Mouse (Mus musculus): ENCODE results near the gene Celsr2. TPM values are rescaled to one million over a fixed set of nuclear protein-coding genes. Genes with fewer than 3 reads are reported as not detected.

The Celsr2 gene
- polyA plus RNA-seq, 1 experiment from 2014 or later, result 6.8 TPM

DNA sequence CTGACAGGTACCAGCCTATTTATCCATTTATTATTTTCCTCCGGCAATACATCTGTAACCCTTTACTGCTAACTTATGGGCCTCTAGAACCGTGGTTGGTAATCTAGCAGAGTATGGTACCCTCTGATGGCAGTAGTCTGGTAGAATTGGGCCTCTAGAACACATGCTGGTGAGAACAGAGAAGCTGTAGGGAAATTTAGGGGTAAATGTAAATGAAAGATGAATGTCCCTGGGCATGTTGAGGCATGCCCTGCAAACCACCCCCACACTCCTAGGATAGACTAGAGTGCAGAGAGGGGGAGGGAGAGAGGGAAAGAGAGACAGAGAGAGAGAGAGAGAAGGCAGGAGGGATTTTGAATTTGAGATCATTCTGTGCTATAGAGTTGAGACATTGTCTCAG, 30.9 kb downstream of the Celsr2 start:
- 0 out of 2 replicates have a peak overlapping the region, but pooled peaks have one; percentile 62 for H3K27ac ChIP-seq (ENCODE audit: low read length)
- H3K9ac ChIP-seq (ENCODE audit: low read length), result peak overlapping the region; percentile 66
- 19% methylated on average over 2 of the region's 2 CpGs for WGBS
- H3K4me3 ChIP-seq (ENCODE audit: low read length), result peak overlapping the region; percentile 67
- no peaks in the 10 kb centered on the region for H3K27me3 ChIP-seq (ENCODE audit: control insufficient read depth, insufficient read depth, low read depth, low read length)
- peak overlapping the region; percentile 75 for H3K4me2 ChIP-seq (ENCODE audit: low read depth, low read length)
- ATAC-seq (ENCODE audit: low read depth), result no peak
- H3K9me3 ChIP-seq (ENCODE audit: control insufficient read depth, low read length), result no peaks in the 10 kb centered on the region
- H3K4me1 ChIP-seq (replicated peaks; ENCODE audit: control insufficient read depth, insufficient read depth, low read length), result peaks cover 27% of the 10 kb centered on the region
- H3K36me3 ChIP-seq (ENCODE audit: control insufficient read depth, insufficient read depth, low read length), result no peaks in the 10 kb centered on the region

DNA sequence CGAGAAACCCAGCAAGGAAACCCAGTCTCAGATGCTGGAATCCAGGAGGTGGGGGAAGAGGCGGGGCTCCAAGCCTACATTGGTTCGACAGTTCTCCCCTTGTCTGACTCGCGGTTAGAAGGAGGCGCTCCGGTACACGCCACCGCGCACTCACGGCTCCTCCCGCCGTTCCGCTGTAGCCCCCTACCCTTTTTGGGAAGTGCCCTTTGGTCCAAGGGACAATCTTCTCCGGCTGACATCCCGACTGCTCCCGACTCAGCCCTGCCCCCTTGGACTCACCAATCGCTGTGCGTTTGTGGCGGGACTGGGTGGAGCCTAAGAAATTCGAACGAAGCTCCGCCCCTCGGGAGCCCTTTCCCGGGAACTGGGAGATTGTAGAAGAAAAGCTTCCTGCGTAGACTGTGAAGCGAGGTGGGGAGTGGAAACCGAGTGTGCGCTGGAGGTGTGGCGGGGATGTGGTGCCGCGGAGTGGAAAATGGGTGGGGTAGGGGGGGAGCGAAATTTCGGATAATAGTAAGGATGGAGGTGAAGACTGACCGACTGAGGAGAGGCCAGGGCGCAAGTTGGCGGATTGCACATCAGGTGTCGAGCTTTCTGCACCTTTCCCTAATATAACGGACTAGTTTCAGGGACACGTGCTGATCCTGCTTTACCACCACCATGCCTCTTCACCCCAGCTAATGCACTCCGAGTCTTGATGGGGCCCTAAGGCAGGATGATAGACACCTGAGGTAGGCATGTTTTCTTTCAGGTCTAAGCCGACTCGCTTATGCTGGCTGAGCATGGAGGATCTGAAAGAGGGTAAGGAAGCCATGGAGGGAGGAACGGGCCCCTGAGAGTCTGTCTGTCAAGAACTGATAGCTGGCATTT, 31.6 kb downstream of the Celsr2 start, which contains the start of gene Psrc1:
TSS of gene Psrc1 (plus strand) at position 355 of the 870 bp plus-strand sequence.
- WGBS, result under 1% methylated on average over 44 of the region's 44 CpGs
- peaks cover 26% of the 10 kb centered on the region for H3K4me1 ChIP-seq (replicated peaks; ENCODE audit: control insufficient read depth, insufficient read depth, low read length)

DNA sequence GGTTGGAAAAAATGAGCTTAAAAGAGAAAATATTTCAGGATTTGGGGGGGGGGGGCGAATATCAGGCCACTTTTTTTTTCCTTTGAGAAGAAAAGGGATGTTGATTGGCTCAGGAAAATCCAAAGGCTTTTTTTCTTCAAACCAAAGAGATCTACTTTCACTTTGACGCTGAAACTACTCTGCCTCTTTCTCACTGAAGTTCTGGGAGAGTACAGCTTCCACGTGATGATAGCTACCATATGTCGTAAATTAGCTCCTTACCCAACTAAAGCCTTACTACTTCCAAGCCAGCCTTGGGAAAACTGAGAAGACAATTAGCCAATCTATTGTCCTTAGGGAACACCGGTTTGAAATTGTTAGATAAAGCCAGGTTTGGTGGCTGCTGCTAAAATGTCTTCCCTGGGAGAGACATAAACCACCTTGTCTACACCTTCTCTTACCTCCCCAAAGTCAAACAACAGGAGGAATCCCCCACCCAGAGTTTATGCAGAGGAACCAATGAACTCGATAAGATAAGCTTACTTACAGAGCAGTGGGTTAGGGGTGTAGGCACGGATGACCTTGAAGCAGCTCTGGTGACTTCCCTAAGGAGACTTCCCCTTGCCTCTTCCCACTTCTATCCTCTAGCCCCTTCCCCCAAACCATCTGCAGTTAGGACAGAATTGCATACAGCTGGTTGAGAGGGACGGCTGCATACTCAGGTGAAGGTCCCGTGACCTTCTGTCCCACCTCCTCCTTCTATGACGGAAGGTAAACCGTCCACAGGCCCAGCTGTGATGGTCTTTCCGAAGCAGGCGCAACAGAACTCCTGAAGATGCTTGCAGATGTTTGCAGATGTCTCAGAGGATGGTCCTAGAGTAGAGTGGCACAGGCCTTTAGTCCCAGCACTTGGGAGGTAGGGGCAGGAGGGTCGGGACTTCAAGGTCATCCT, 33.1 kb downstream of the Celsr2 start:
- peak overlapping the region; percentile 75 for H3K4me2 ChIP-seq (ENCODE audit: low read depth, low read length)
- H3K4me3 ChIP-seq (ENCODE audit: low read length), result peak overlapping the region; percentile 2
- peak overlapping the region; percentile 17; the same call in 1 of the 2 replicates for H3K9ac ChIP-seq (ENCODE audit: low read length)
- ATAC-seq (ENCODE audit: low read depth), result no peak
- H3K9me3 ChIP-seq (ENCODE audit: control insufficient read depth, low read length), result no peaks in the 10 kb centered on the region
- 58% methylated on average over 14 of the region's 14 CpGs for WGBS
- no peaks in the 10 kb centered on the region for H3K36me3 ChIP-seq (ENCODE audit: control insufficient read depth, insufficient read depth, low read length)
- H3K4me1 ChIP-seq (replicated peaks; ENCODE audit: control insufficient read depth, insufficient read depth, low read length), result peaks cover 26% of the 10 kb centered on the region
- no peaks in the 10 kb centered on the region for H3K27me3 ChIP-seq (ENCODE audit: control insufficient read depth, insufficient read depth, low read depth, low read length)
- H3K27ac ChIP-seq (ENCODE audit: low read length), result peak overlapping the region; percentile 17; the same call in 1 of the 2 replicates

More for the DNA sequence above, 31.6 kb downstream of the Celsr2 start, which contains the start of gene Psrc1:
- no peaks in the 10 kb centered on the region for H3K36me3 ChIP-seq (ENCODE audit: control insufficient read depth, insufficient read depth, low read length)
- no peaks in the 10 kb centered on the region for H3K27me3 ChIP-seq (ENCODE audit: control insufficient read depth, insufficient read depth, low read depth, low read length)
- peak within 1 kb of the TSS; percentile 67 for H3K4me3 ChIP-seq (ENCODE audit: low read length)
- no peaks in the 10 kb centered on the region for H3K9me3 ChIP-seq (ENCODE audit: control insufficient read depth, low read length)
- peak within 1 kb of the TSS; percentile 69 for H3K9ac ChIP-seq (ENCODE audit: low read length)
- H3K27ac ChIP-seq (ENCODE audit: low read length), result peak within 1 kb of the TSS; percentile 62; the same call in 1 of the 2 replicates
- peak within 1 kb of the TSS; percentile 75 for H3K4me2 ChIP-seq (ENCODE audit: low read depth, low read length)
- peak; percentile 93 for ATAC-seq (ENCODE audit: low read depth)

DNA sequence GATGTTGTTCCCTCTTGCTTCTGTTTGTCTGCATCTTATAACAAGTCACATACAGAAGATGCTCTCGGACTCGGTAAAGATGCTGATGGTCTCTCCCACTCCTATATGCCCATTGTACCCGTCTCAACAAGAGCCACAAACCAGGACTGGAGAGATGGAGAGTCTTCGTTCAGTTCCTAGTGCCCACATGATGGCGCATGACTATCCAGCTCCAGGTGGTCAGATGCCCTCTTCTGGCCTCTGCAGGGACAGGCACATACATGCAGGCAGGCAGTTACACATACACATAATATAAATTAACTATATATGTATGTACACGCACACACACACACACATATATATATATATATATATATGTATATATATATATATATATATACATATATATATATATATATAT, 34.7 kb downstream of the Celsr2 start:
- H3K36me3 ChIP-seq (ENCODE audit: control insufficient read depth, insufficient read depth, low read length), result no peaks in the 10 kb centered on the region
- ATAC-seq (ENCODE audit: low read depth), result no peak
- H3K9me3 ChIP-seq (ENCODE audit: control insufficient read depth, low read length), result no peaks in the 10 kb centered on the region
- H3K4me2 ChIP-seq (ENCODE audit: low read depth, low read length), result no peak overlapping the region
- no peak overlapping the region for H3K9ac ChIP-seq (ENCODE audit: low read length)
- H3K4me3 ChIP-seq (ENCODE audit: low read length), result no peak overlapping the region
- 83% methylated on average over 6 of the region's 6 CpGs for WGBS
- H3K27ac ChIP-seq (ENCODE audit: low read length), result no peak overlapping the region
- no peaks in the 10 kb centered on the region for H3K27me3 ChIP-seq (ENCODE audit: control insufficient read depth, insufficient read depth, low read depth, low read length)
- peaks cover 26% of the 10 kb centered on the region for H3K4me1 ChIP-seq (replicated peaks; ENCODE audit: control insufficient read depth, insufficient read depth, low read length)

DNA sequence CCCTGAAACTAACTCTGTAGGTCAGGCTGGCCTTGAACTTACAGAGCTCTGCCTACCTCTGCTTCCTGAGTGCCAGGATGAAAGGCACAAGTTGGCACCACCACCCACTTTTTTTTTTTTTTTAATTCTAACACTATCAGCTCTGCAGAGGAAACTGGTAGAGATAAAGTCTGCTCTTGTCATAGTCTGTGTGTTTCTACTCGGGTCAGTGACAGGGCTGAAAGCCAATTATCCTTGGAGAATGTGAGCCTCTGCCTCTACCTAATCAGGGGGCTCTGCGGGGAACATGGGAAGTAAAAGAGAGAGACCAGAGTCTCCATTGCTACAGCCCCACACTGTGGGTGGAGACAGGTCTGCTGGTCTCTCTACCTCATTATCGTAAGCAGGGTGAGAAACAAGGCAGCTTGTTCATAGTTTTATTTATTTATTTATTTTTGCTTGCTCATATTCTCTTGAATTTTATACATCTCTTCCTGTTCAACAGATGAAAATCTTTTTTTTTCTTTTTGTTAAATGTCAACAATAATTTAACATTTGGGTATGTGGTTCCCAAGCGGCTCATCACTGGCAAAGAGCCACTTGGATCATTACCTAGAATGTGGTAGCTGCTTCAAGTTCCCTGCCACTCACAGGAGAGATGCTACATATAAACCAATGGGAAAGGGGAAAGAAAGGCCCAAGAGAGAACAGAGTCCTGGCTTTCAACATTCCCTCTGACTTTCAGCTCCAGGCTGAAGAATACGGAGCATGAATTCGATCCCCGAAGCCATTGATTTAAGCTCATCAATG, 36.3 kb downstream of the Celsr2 start:
- Histone ChIP-seq H3K9ac (ENCODE audit: low read length) (no peak overlapping the region), H3K36me3 (ENCODE audit: control insufficient read depth, insufficient read depth, low read length) (no peaks in the 10 kb centered on the region), H3K27ac (ENCODE audit: low read length) (no peak overlapping the region), H3K9me3 (ENCODE audit: control insufficient read depth, low read length) (no peaks in the 10 kb centered on the region), H3K27me3 (ENCODE audit: control insufficient read depth, insufficient read depth, low read depth, low read length) (no peaks in the 10 kb centered on the region), H3K4me3 (ENCODE audit: low read length) (no peak overlapping the region), H3K4me2 (ENCODE audit: low read depth, low read length) (no peak overlapping the region), H3K4me1 (replicated peaks; ENCODE audit: control insufficient read depth, insufficient read depth, low read length) (peaks cover 13% of the 10 kb centered on the region)
- ATAC-seq (ENCODE audit: low read depth), result no peak
- WGBS, result 67% methylated on average over 7 of the region's 7 CpGs

DNA sequence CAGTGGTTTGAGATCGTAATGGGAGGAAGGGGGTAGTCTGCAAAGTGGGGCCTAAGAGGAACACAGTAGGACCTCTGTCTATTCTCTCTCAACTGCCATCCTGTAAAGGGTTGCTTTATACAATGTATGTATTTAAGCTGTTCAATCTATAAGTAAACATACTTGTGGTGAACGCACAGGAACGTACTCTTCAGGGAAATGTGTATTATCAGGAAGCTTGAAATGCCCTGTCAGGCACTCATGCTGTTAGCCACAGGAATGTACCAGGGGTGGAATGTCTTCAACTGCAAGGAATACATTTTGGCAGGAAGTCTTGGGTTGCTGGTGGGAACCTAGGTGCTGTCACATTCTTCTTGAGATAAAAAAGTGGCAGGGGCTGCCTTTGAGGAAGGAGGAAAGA, 42.7 kb downstream of the Celsr2 start:
- Histone ChIP-seq H3K9me3 (ENCODE audit: control insufficient read depth, low read length) (no peaks in the 10 kb centered on the region), H3K27ac (ENCODE audit: low read length) (peak overlapping the region; percentile 97), H3K4me1 (replicated peaks; ENCODE audit: control insufficient read depth, insufficient read depth, low read length) (peaks cover 16% of the 10 kb centered on the region), H3K36me3 (ENCODE audit: control insufficient read depth, insufficient read depth, low read length) (no peaks in the 10 kb centered on the region), H3K4me2 (ENCODE audit: low read depth, low read length) (no peak overlapping the region), H3K9ac (ENCODE audit: low read length) (no peak overlapping the region), H3K4me3 (ENCODE audit: low read length) (no peak overlapping the region), H3K27me3 (ENCODE audit: control insufficient read depth, insufficient read depth, low read depth, low read length) (no peaks in the 10 kb centered on the region)
- 29% methylated on average over 3 of the region's 3 CpGs for WGBS
- peak; percentile 88 for ATAC-seq (ENCODE audit: low read depth)

DNA sequence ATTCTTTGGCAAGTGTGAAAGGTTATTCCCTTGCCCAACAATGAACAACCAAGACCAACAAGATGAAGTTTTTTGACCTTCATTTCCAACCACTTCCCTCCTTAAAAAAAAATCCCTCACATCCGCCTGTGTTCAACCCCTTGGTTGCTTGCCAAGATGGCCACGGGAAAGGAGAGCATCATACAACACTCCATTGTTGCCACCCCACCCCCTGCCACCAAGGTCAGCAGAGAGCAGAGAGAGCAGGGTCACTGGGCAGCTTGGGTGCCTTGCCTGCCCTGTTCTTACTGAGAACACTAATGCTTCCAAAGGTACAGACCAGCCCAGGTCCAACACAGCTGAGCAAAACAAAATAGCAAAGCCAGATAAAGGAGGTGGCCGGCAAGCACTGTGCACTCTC, 43.1 kb downstream of the Celsr2 start:
- no peaks in the 10 kb centered on the region for H3K36me3 ChIP-seq (ENCODE audit: control insufficient read depth, insufficient read depth, low read length)
- H3K4me1 ChIP-seq (replicated peaks; ENCODE audit: control insufficient read depth, insufficient read depth, low read length), result peaks cover 16% of the 10 kb centered on the region
- ATAC-seq (ENCODE audit: low read depth), result peak; percentile 64
- no peak overlapping the region for H3K4me3 ChIP-seq (ENCODE audit: low read length)
- no peaks in the 10 kb centered on the region for H3K9me3 ChIP-seq (ENCODE audit: control insufficient read depth, low read length)
- 21% methylated on average over 3 of the region's 3 CpGs for WGBS
- no peak overlapping the region for H3K9ac ChIP-seq (ENCODE audit: low read length)
- no peaks in the 10 kb centered on the region for H3K27me3 ChIP-seq (ENCODE audit: control insufficient read depth, insufficient read depth, low read depth, low read length)
- H3K27ac ChIP-seq (ENCODE audit: low read length), result peak overlapping the region; percentile 97
- 0 out of 2 replicates have a peak overlapping the region, but pooled peaks have one; percentile 5 for H3K4me2 ChIP-seq (ENCODE audit: low read depth, low read length)

DNA sequence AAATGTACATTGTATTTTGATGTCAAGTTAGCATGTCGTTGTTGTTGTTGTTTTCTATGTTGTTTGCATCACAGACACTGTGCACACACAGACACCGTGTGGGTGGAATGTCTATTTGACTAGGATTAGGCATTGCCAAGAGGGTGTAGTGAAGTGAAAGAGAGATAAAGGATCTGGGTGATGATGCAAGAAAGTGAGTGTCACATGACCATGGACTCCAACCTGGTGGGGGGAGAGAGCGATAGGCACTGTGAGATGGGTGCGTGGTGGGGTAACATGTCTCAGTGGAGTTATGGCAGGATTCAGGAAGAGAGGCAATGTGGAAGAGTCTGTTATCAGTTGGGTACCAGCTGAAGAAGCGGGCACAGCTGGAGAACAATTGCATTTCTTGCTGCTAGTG, 46.6 kb downstream of the Celsr2 start:
- WGBS, result 66% methylated on average over 5 of the region's 5 CpGs
- Histone ChIP-seq H3K4me1 (replicated peaks; ENCODE audit: control insufficient read depth, insufficient read depth, low read length) (peaks cover 18% of the 10 kb centered on the region), H3K27me3 (ENCODE audit: control insufficient read depth, insufficient read depth, low read depth, low read length) (no peaks in the 10 kb centered on the region), H3K9ac (ENCODE audit: low read length) (no peak overlapping the region), H3K36me3 (ENCODE audit: control insufficient read depth, insufficient read depth, low read length) (no peaks in the 10 kb centered on the region), H3K9me3 (ENCODE audit: control insufficient read depth, low read length) (no peaks in the 10 kb centered on the region), H3K4me3 (ENCODE audit: low read length) (no peak overlapping the region), H3K4me2 (ENCODE audit: low read depth, low read length) (no peak overlapping the region), H3K27ac (ENCODE audit: low read length) (no peak overlapping the region)
- no peak for ATAC-seq (ENCODE audit: low read depth)
